Mouse (Mus musculus): ENCODE data around the gene Stx19. TPM values are rescaled to one million over a fixed set of nuclear protein-coding genes. Genes with fewer than 3 reads are reported as not detected.

The Stx19 gene
- polyA plus RNA-seq (2015; fragmentation: Nextera tagmentation; extraction: Ambion mirVana), result 0.52 and 0.63 TPM in 2 replicates

- H3K9ac ChIP-seq, result no peak within 1 kb of the TSS
- no peaks in the 10 kb centered on the region for H3K4me1 ChIP-seq
- ATAC-seq, result no peak
- no peak within 1 kb of the TSS for H3K4me2 ChIP-seq
- WGBS, result 87% methylated on average over 5 of the region's 5 CpGs
- H3K27ac ChIP-seq, result no peak within 1 kb of the TSS
- H3K4me3 ChIP-seq, result no peak within 1 kb of the TSS
- no peaks in the 10 kb centered on the region for H3K9me3 ChIP-seq (replicated peaks)
- no peaks in the 10 kb centered on the region for H3K27me3 ChIP-seq
- no peaks in the 10 kb centered on the region for H3K36me3 ChIP-seq (ENCODE audit: poor library complexity, severe bottlenecking)
Observed at GRCm38 (mm10) chr16:62814491-62814890, at the start of gene Stx19. Stx19 (plus strand) TSS chr16:62814676.

GRCm38 (mm10) chr16:62773462-62773861 is 41.0 kb upstream of the Stx19 start:
- Histone ChIP-seq H3K27me3 (no peaks in the 10 kb centered on the region), H3K27ac (no peak overlapping the region), H3K36me3 (ENCODE audit: poor library complexity, severe bottlenecking) (peaks cover 10% of the 10 kb centered on the region; the same call in 1 of the 2 replicates), H3K4me3 (no peak overlapping the region), H3K4me1 (no peaks in the 10 kb centered on the region), H3K9me3 (replicated peaks) (no peaks in the 10 kb centered on the region), H3K4me2 (no peak overlapping the region), H3K9ac (no peak overlapping the region)
- no peak for ATAC-seq
- WGBS, result 79% methylated on average over 4 of the region's 4 CpGs

- Histone ChIP-seq H3K27me3 (no peaks in the 10 kb centered on the region), H3K9ac (no peak overlapping the region), H3K27ac (no peak overlapping the region), H3K4me2 (no peak overlapping the region), H3K4me3 (no peak overlapping the region), H3K9me3 (replicated peaks) (no peaks in the 10 kb centered on the region), H3K4me1 (no peaks in the 10 kb centered on the region), H3K36me3 (ENCODE audit: poor library complexity, severe bottlenecking) (0 out of 2 replicates have a peak, but pooled peaks cover 7% of the 10 kb centered on the region)
- WGBS, result 86% methylated on average over 11 of the region's 11 CpGs
- ATAC-seq, result no peak
Observed at GRCm38 (mm10) chr16:62776034-62776433, 38.4 kb upstream of the Stx19 start.

GRCm38 (mm10) chr16:62778282-62778681 is 36.2 kb upstream of the Stx19 start:
- no peak overlapping the region for H3K4me3 ChIP-seq
- H3K27ac ChIP-seq, result no peak overlapping the region
- H3K36me3 ChIP-seq (ENCODE audit: poor library complexity, severe bottlenecking), result 0 out of 2 replicates have a peak, but pooled peaks cover 7% of the 10 kb centered on the region
- no peak overlapping the region for H3K4me2 ChIP-seq
- WGBS, result 75% methylated on average over 10 of the region's 10 CpGs
- ATAC-seq, result no peak
- H3K27me3 ChIP-seq, result no peaks in the 10 kb centered on the region
- no peaks in the 10 kb centered on the region for H3K4me1 ChIP-seq
- H3K9me3 ChIP-seq (replicated peaks), result no peaks in the 10 kb centered on the region
- H3K9ac ChIP-seq, result no peak overlapping the region

GRCm38 (mm10) chr16:62782229-62782628 is 32.2 kb upstream of the Stx19 start:
- 66% methylated on average over 5 of the region's 5 CpGs for WGBS
- H3K9me3 ChIP-seq (replicated peaks), result no peaks in the 10 kb centered on the region
- no peak overlapping the region for H3K4me3 ChIP-seq
- peaks cover 26% of the 10 kb centered on the region for H3K4me1 ChIP-seq
- no peak for ATAC-seq
- no peaks in the 10 kb centered on the region for H3K27me3 ChIP-seq
- H3K4me2 ChIP-seq, result no peak overlapping the region
- no peak overlapping the region for H3K27ac ChIP-seq
- H3K9ac ChIP-seq, result no peak overlapping the region
- H3K36me3 ChIP-seq (ENCODE audit: poor library complexity, severe bottlenecking), result no peaks in the 10 kb centered on the region

GRCm38 (mm10) chr16:62786621-62787331 is 27.7 kb upstream of the Stx19 start, which contains the start of gene Nsun3:
Nsun3 (minus strand) TSS chr16:62786818.
- Histone ChIP-seq H3K4me1 (peaks cover 29% of the 10 kb centered on the region), H3K27me3 (no peaks in the 10 kb centered on the region), H3K4me2 (peak within 1 kb of the TSS; percentile 62), H3K9ac (peak within 1 kb of the TSS; percentile 79), H3K27ac (peak within 1 kb of the TSS; percentile 74), H3K9me3 (replicated peaks) (no peaks in the 10 kb centered on the region), H3K4me3 (peak within 1 kb of the TSS; percentile 70), H3K36me3 (ENCODE audit: poor library complexity, severe bottlenecking) (no peaks in the 10 kb centered on the region)
- peak; percentile 98 for ATAC-seq
- 2% methylated on average over 41 of the region's 41 CpGs for WGBS

GRCm38 (mm10) chr16:62796608-62797007 is 17.9 kb upstream of the Stx19 start:
- H3K4me2 ChIP-seq, result no peak overlapping the region
- H3K27ac ChIP-seq, result no peak overlapping the region
- no peak overlapping the region for H3K4me3 ChIP-seq
- H3K9me3 ChIP-seq (replicated peaks), result no peaks in the 10 kb centered on the region
- H3K4me1 ChIP-seq, result no peaks in the 10 kb centered on the region
- H3K27me3 ChIP-seq, result no peaks in the 10 kb centered on the region
- peaks cover 12% of the 10 kb centered on the region for H3K36me3 ChIP-seq (ENCODE audit: poor library complexity, severe bottlenecking)
- no peak overlapping the region for H3K9ac ChIP-seq
- ATAC-seq, result no peak
- WGBS, result 89% methylated on average over 1 of the region's 1 CpGs

GRCm38 (mm10) chr16:62798808-62799207 is 15.7 kb upstream of the Stx19 start:
- Histone ChIP-seq H3K27ac (no peak overlapping the region), H3K9me3 (replicated peaks) (no peaks in the 10 kb centered on the region), H3K4me3 (no peak overlapping the region), H3K9ac (no peak overlapping the region), H3K4me2 (no peak overlapping the region), H3K27me3 (no peaks in the 10 kb centered on the region), H3K36me3 (ENCODE audit: poor library complexity, severe bottlenecking) (peaks cover 19% of the 10 kb centered on the region), H3K4me1 (no peaks in the 10 kb centered on the region)
- WGBS, result 89% methylated on average over 3 of the region's 3 CpGs
- no peak for ATAC-seq

GRCm38 (mm10) chr16:62799426-62799825 is 15.1 kb upstream of the Stx19 start:
- peaks cover 24% of the 10 kb centered on the region for H3K36me3 ChIP-seq (ENCODE audit: poor library complexity, severe bottlenecking)
- H3K27ac ChIP-seq, result no peak overlapping the region
- no peaks in the 10 kb centered on the region for H3K4me1 ChIP-seq
- H3K9ac ChIP-seq, result no peak overlapping the region
- 94% methylated on average over 4 of the region's 4 CpGs for WGBS
- no peak for ATAC-seq
- no peaks in the 10 kb centered on the region for H3K27me3 ChIP-seq
- H3K4me3 ChIP-seq, result no peak overlapping the region
- no peak overlapping the region for H3K4me2 ChIP-seq
- H3K9me3 ChIP-seq (replicated peaks), result no peaks in the 10 kb centered on the region

GRCm38 (mm10) chr16:62799839-62800238 is 14.6 kb upstream of the Stx19 start:
- no peaks in the 10 kb centered on the region for H3K4me1 ChIP-seq
- ATAC-seq, result no peak

GRCm38 (mm10) chr16:62804621-62805020 is 9.9 kb upstream of the Stx19 start:
- ATAC-seq, result no peak
- Histone ChIP-seq H3K27me3 (no peaks in the 10 kb centered on the region), H3K4me3 (no peak overlapping the region), H3K9ac (no peak overlapping the region), H3K36me3 (ENCODE audit: poor library complexity, severe bottlenecking) (peaks cover 22% of the 10 kb centered on the region), H3K4me2 (no peak overlapping the region), H3K9me3 (replicated peaks) (no peaks in the 10 kb centered on the region), H3K4me1 (no peaks in the 10 kb centered on the region), H3K27ac (no peak overlapping the region)
- WGBS, result 97% methylated on average over 3 of the region's 3 CpGs

More at GRCm38 (mm10) chr16:62799839-62800238, 14.6 kb upstream of the Stx19 start:
- no peak overlapping the region for H3K4me3 ChIP-seq
- no peaks in the 10 kb centered on the region for H3K27me3 ChIP-seq
- no peak overlapping the region for H3K27ac ChIP-seq
- 89% methylated on average over 3 of the region's 3 CpGs for WGBS
- no peaks in the 10 kb centered on the region for H3K9me3 ChIP-seq (replicated peaks)
- peaks cover 28% of the 10 kb centered on the region for H3K36me3 ChIP-seq (ENCODE audit: poor library complexity, severe bottlenecking)
- no peak overlapping the region for H3K9ac ChIP-seq
- no peak overlapping the region for H3K4me2 ChIP-seq

- no peak for ATAC-seq
- WGBS, result 56% methylated on average over 8 of the region's 8 CpGs
- Histone ChIP-seq H3K9ac (no peak overlapping the region), H3K4me2 (no peak overlapping the region), H3K4me1 (no peaks in the 10 kb centered on the region), H3K9me3 (replicated peaks) (no peaks in the 10 kb centered on the region), H3K4me3 (no peak overlapping the region), H3K36me3 (ENCODE audit: poor library complexity, severe bottlenecking) (peaks cover 16% of the 10 kb centered on the region; the same call in 1 of the 2 replicates), H3K27ac (no peak overlapping the region), H3K27me3 (no peaks in the 10 kb centered on the region)
Observed at GRCm38 (mm10) chr16:62807249-62807979, 7.1 kb upstream of the Stx19 start.

Measured in forebrain, embryonic 13.5 days (tissue).